Mouse (Mus musculus) lung, postnatal 0 days (tissue): ENCODE results near the gene Igf2r.

Source experiments
- CTCF ChIP-seq: IDR thresholded peaks from 2 replicates; pipeline ENCODE4 v1.5.1; 2016; ENCODE audit warnings: antibody characterized with exemption, mild to moderate bottlenecking
- EP300 ChIP-seq: IDR thresholded peaks from 2 replicates; pipeline ENCODE4 v1.6.1; 2016; ENCODE audit warnings: antibody characterized with exemption, mild to moderate bottlenecking, control low read depth

- TF ChIP-seq CTCF (no peak), EP300 (no peak)
Measured at GRCm38 (mm10) chr17:12691899-12692298, 77.6 kb downstream of the Igf2r start.
